Comparison of ENCODE assay signal across 26 mouse cellular contexts in the genomic region with DNA sequence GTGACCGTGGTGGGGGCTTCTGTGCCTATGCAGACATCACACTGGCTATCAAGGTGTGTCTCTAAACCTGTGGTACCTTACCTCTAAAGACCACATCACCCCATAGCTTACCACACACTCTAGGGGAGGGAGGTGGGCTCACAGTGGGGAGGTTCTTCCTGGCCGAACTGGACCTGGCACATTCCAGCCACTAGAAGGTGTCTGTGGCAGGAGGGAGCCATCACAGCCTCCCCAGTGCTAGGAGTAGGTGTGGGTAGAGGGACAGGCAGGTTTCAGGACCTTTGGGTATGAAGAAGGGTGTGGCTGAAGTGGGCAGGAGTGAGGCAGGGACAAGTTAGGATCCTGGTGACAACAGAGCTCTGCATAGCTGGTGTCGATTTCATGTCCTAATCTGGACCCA. TPM values are rescaled to one million over a fixed set of nuclear protein-coding genes. Genes with fewer than 3 reads are reported as not detected.
DNase-seq lines count a peak whose midpoint lies in the region; ATAC-seq and TF ChIP-seq lines count a peak whose summit lies in the region.
"Had no signal": no experiment of that assay in that cellular context is flagged by ENCODE, and none has a peak within 500 bp of the region (broad histone marks: within the 10 kb centered on the region; RNA-seq: fewer than 3 reads in every experiment).

No protein-coding gene starts in this region.

- 0 out of 2 replicates have a peak, but pooled peaks have one; percentile 5 for TF ChIP-seq CTCF in forebrain, postnatal 0 days (IDR thresholded peaks at IDR 0.05; ENCODE audit: low read depth)
- peak; percentile 41 for TF ChIP-seq CTCF in intestine, postnatal 0 days (IDR thresholded peaks at IDR 0.05; ENCODE audit: low read depth)
- peak; percentile 5; the same call in 1 of the 2 replicates for TF ChIP-seq CTCF in lung, adult 2 months (IDR thresholded peaks at IDR 0.05; ENCODE audit: insufficient read depth, low read length)
- peak; percentile 31; the same call in 1 of the 2 replicates for TF ChIP-seq CTCF in E14TG2a.4 (conservative IDR thresholded peaks at IDR 0.05; ENCODE audit: low read length)

- no peak overlapping the region for H3K9ac ChIP-seq in forebrain, postnatal 0 days
- H3K9ac ChIP-seq in forebrain, embryonic 12.5 days: no peak overlapping the region
- no peak overlapping the region for H3K9ac ChIP-seq in intestine, postnatal 0 days (ENCODE audit: low read depth, low read length)
- no peak overlapping the region for H3K9ac ChIP-seq in intestine, embryonic 15.5 days
- H3K9ac ChIP-seq: heart, embryonic 13.5 days; hindbrain, embryonic 14.5 days; limb, embryonic 13.5 days; liver, embryonic 15.5 days had no signal

- no peak overlapping the region for H3K4me3 ChIP-seq in forebrain, postnatal 0 days (ENCODE audit: low read depth, low read length)
- H3K4me3 ChIP-seq in forebrain, embryonic 12.5 days (replicated peaks): no peak overlapping the region
- no peak overlapping the region for H3K4me3 ChIP-seq in intestine, postnatal 0 days (ENCODE audit: low read depth, low read length)
- no peak overlapping the region for H3K4me3 ChIP-seq in intestine, embryonic 15.5 days (replicated peaks)
- H3K4me3 ChIP-seq in lung, adult 2 months (replicated peaks; ENCODE audit: extremely low read depth, low read depth, low read length): no peak overlapping the region
- H3K4me3 ChIP-seq in E14TG2a.4 (replicated peaks; ENCODE audit: low read length): no peak overlapping the region
- H3K4me3 ChIP-seq: embryonic facial prominence, embryonic 10.5 days; heart, embryonic 13.5 days; limb, embryonic 13.5 days; liver, embryonic 15.5 days had no signal

- no peak for TF ChIP-seq POLR2A in lung, adult 2 months (IDR thresholded peaks at IDR 0.05; ENCODE audit: borderline replicate concordance, extremely low read depth, low read depth, low read length)

- 71% methylated on average over 3 of the region's 3 CpGs for WGBS in forebrain, postnatal 0 days
- 67% methylated on average over 3 of the region's 3 CpGs for WGBS in forebrain, embryonic 12.5 days
- 47% methylated on average over 3 of the region's 3 CpGs for WGBS in intestine, postnatal 0 days
- WGBS in intestine, embryonic 15.5 days: 64% methylated on average over 3 of the region's 3 CpGs
- 55% methylated on average over 3 of the region's 3 CpGs for WGBS in lung, adult 2 months

- peaks cover 38% of the 10 kb centered on the region for H3K36me3 ChIP-seq in forebrain, postnatal 0 days (ENCODE audit: insufficient read depth)
- H3K36me3 ChIP-seq in forebrain, embryonic 12.5 days (replicated peaks): peaks cover 28% of the 10 kb centered on the region
- H3K36me3 ChIP-seq in intestine, postnatal 0 days (ENCODE audit: control insufficient read depth, insufficient read depth): peaks cover 26% of the 10 kb centered on the region
- H3K36me3 ChIP-seq in intestine, embryonic 15.5 days: no peaks in the 10 kb centered on the region
- H3K36me3 ChIP-seq in E14TG2a.4 (ENCODE audit: insufficient read depth, low read length): no peaks in the 10 kb centered on the region
- H3K36me3 ChIP-seq: G1E had no signal

- no peak overlapping the region for H3K27ac ChIP-seq in forebrain, postnatal 0 days (ENCODE audit: low read depth, low read length)
- no peak overlapping the region for H3K27ac ChIP-seq in forebrain, embryonic 12.5 days
- H3K27ac ChIP-seq in intestine, postnatal 0 days (ENCODE audit: low read depth, low read length): no peak overlapping the region
- no peak overlapping the region for H3K27ac ChIP-seq in intestine, embryonic 15.5 days
- H3K27ac ChIP-seq: embryonic facial prominence, embryonic 10.5 days; heart, embryonic 13.5 days; hindbrain, embryonic 14.5 days; limb, embryonic 13.5 days; liver, embryonic 15.5 days had no signal

- DNase-seq in forebrain, postnatal 0 days: no peak
- no peak for DNase-seq in lung, adult 2 months
- no peak for DNase-seq in lung, postnatal 25 days (ENCODE audit: low spot score)
- DNase-seq in cerebellum, adult 8-10 months: no peak
- DNase-seq: adrenal gland, postnatal 36 days; cerebellum, adult 9-11 months; gastrocnemius, postnatal 10 days; heart, postnatal 36 days; kidney, adult 11 months; kidney, postnatal 36 days; layer of hippocampus, postnatal 36 days; lung, postnatal 4 days had no signal

- ATAC-seq in forebrain, postnatal 0 days: no peak
- no peak; the same call in 1 of the 2 replicates for ATAC-seq in forebrain, embryonic 12.5 days (ENCODE audit: low FRiP score)
- no peak for ATAC-seq in intestine, postnatal 0 days
- ATAC-seq in intestine, embryonic 15.5 days: no peak
- ATAC-seq: CD4-positive, CD25-positive, alpha-beta regulatory T cell, adult 4 months; Patski had no signal

- no peaks in the 10 kb centered on the region for H3K27me3 ChIP-seq in forebrain, postnatal 0 days (ENCODE audit: insufficient read depth, low read length)
- H3K27me3 ChIP-seq in forebrain, embryonic 12.5 days: no peaks in the 10 kb centered on the region
- H3K27me3 ChIP-seq in intestine, postnatal 0 days (replicated peaks; ENCODE audit: control insufficient read depth, insufficient read depth, low read length): no peaks in the 10 kb centered on the region
- H3K27me3 ChIP-seq in intestine, embryonic 15.5 days (replicated peaks): no peaks in the 10 kb centered on the region
- no peaks in the 10 kb centered on the region for H3K27me3 ChIP-seq in E14TG2a.4 (ENCODE audit: insufficient read depth, low read length)
- H3K27me3 ChIP-seq: limb, embryonic 13.5 days; liver, embryonic 15.5 days; Patski had no signal

- H3K4me1 ChIP-seq in forebrain, postnatal 0 days (ENCODE audit: insufficient read depth): no peaks in the 10 kb centered on the region
- peaks cover 7% of the 10 kb centered on the region for H3K4me1 ChIP-seq in forebrain, embryonic 12.5 days
- no peaks in the 10 kb centered on the region for H3K4me1 ChIP-seq in intestine, postnatal 0 days (replicated peaks; ENCODE audit: control insufficient read depth, insufficient read depth, low read length)
- H3K4me1 ChIP-seq in intestine, embryonic 15.5 days (replicated peaks): no peaks in the 10 kb centered on the region
- no peaks in the 10 kb centered on the region for H3K4me1 ChIP-seq in lung, adult 2 months (ENCODE audit: control insufficient read depth, insufficient read depth, low read length)
- no peaks in the 10 kb centered on the region for H3K4me1 ChIP-seq in E14TG2a.4 (replicated peaks; ENCODE audit: low read depth, low read length)
- H3K4me1 ChIP-seq: embryonic facial prominence, embryonic 10.5 days had no signal

- H3K9me3 ChIP-seq in forebrain, postnatal 0 days (ENCODE audit: low read length): no peaks in the 10 kb centered on the region
- no peaks in the 10 kb centered on the region for H3K9me3 ChIP-seq in forebrain, embryonic 12.5 days
- no peaks in the 10 kb centered on the region for H3K9me3 ChIP-seq in intestine, postnatal 0 days (ENCODE audit: control insufficient read depth)
- no peaks in the 10 kb centered on the region for H3K9me3 ChIP-seq in intestine, embryonic 15.5 days
- no peaks in the 10 kb centered on the region for H3K9me3 ChIP-seq in E14TG2a.4 (ENCODE audit: low read length)
- H3K9me3 ChIP-seq: embryonic facial prominence, embryonic 10.5 days; G1E; heart, embryonic 13.5 days; limb, embryonic 13.5 days; liver, embryonic 15.5 days had no signal

- no peak overlapping the region for H3K4me2 ChIP-seq in forebrain, postnatal 0 days (ENCODE audit: low read depth)
- H3K4me2 ChIP-seq in forebrain, embryonic 12.5 days: no peak overlapping the region
- no peak overlapping the region for H3K4me2 ChIP-seq in intestine, postnatal 0 days (replicated peaks; ENCODE audit: low read depth)
- H3K4me2 ChIP-seq in intestine, embryonic 15.5 days (replicated peaks): no peak overlapping the region
- H3K4me2 ChIP-seq: heart, embryonic 13.5 days; hindbrain, embryonic 14.5 days; limb, embryonic 13.5 days; liver, embryonic 15.5 days had no signal

RNA-seq across cellular contexts. Expression of a gene that starts 11.4 kb away (rescaled TPM):
- 70.3 and 81.0 TPM in 2 replicates for total RNA-seq in forebrain, postnatal 0 days (2014; rRNA removed)
- 27.4 and 34.5 TPM in 2 replicates for polyA plus RNA-seq in forebrain, postnatal 0 days (2015; fragmentation: Nextera tagmentation; extraction: Ambion mirVana)
- 16.3 and 18.0 TPM in 2 replicates for polyA plus RNA-seq in forebrain, embryonic 12.5 days (2016; fragmentation: Nextera tagmentation; extraction: Ambion mirVana)
- 4.2 and 4.8 TPM in 2 replicates for polyA plus RNA-seq in intestine, postnatal 0 days (2015; fragmentation: Nextera tagmentation; extraction: Ambion mirVana)
- 8.7 and 10.4 TPM in 2 replicates for polyA plus RNA-seq in intestine, embryonic 15.5 days (2015; fragmentation: Nextera tagmentation; extraction: Ambion mirVana)
- 18.4 and 18.7 TPM in 2 replicates for polyA plus RNA-seq in lung, adult 2 months (2012; rRNA removed)

RNA-seq across cellular contexts. Expression of a gene that starts 44.4 kb away (rescaled TPM):
- 26.7 and 41.1 TPM in 2 replicates for total RNA-seq in forebrain, postnatal 0 days (2014; rRNA removed)
- 18.6 and 19.6 TPM in 2 replicates for polyA plus RNA-seq in forebrain, postnatal 0 days (2015; fragmentation: Nextera tagmentation; extraction: Ambion mirVana)
- 39.4 and 45.6 TPM in 2 replicates for polyA plus RNA-seq in forebrain, embryonic 12.5 days (2016; fragmentation: Nextera tagmentation; extraction: Ambion mirVana)
- polyA plus RNA-seq in intestine, postnatal 0 days (2015; fragmentation: Nextera tagmentation; extraction: Ambion mirVana): 19.5 and 24.1 TPM in 2 replicates
- polyA plus RNA-seq in intestine, embryonic 15.5 days (2015; fragmentation: Nextera tagmentation; extraction: Ambion mirVana): 51.8 and 56.9 TPM in 2 replicates
- 63.0 and 88.3 TPM in 2 replicates for polyA plus RNA-seq in lung, adult 2 months (2012; rRNA removed)
- total RNA-seq: common myeloid progenitor, adult 5-6 weeks; megakaryocyte-erythroid progenitor cell, adult 5-6 weeks had no signal
- polyA plus RNA-seq: G1E had no signal

RNA-seq across cellular contexts. Expression of a gene that starts 51.2 kb away (rescaled TPM):
- 36.6 and 52.6 TPM in 2 replicates for total RNA-seq in forebrain, postnatal 0 days (2014; rRNA removed)
- 9.1 and 12.5 TPM in 2 replicates for polyA plus RNA-seq in forebrain, postnatal 0 days (2015; fragmentation: Nextera tagmentation; extraction: Ambion mirVana)
- polyA plus RNA-seq in forebrain, embryonic 12.5 days (2016; fragmentation: Nextera tagmentation; extraction: Ambion mirVana): 32.7 and 37.9 TPM in 2 replicates
- polyA plus RNA-seq in intestine, postnatal 0 days (2015; fragmentation: Nextera tagmentation; extraction: Ambion mirVana): 2.8 TPM in 2 replicates
- polyA plus RNA-seq in intestine, embryonic 15.5 days (2015; fragmentation: Nextera tagmentation; extraction: Ambion mirVana): 18.2 and 19.4 TPM in 2 replicates
- 25.7 and 40.2 TPM in 2 replicates for polyA plus RNA-seq in lung, adult 2 months (2012; rRNA removed)
